9 mouse cellular contexts compared by ENCODE assay signal in genomic region chr4:137489996-137490395, GRCm38 (mm10). TPM values are rescaled to one million over a fixed set of nuclear protein-coding genes. Genes with fewer than 3 reads are reported as not detected.
A peak's percentile ranks its signal among the peaks of the same experiment; 100 is the strongest.
DNase-seq lines count a peak whose midpoint lies in the region; ATAC-seq and TF ChIP-seq lines count a peak whose summit lies in the region.
"Had no signal": no experiment of that assay in that cellular context is flagged by ENCODE, and none has a peak within 500 bp of the region (broad histone marks: within the 10 kb centered on the region; RNA-seq: fewer than 3 reads in every experiment).

No protein-coding gene starts in this region.

- H3K27ac ChIP-seq in embryonic facial prominence, embryonic 10.5 days (replicated peaks) = peak overlapping the region; percentile 68
- peak overlapping the region; percentile 97 for H3K27ac ChIP-seq in heart, postnatal 0 days (ENCODE audit: low read depth)
- peak overlapping the region; percentile 90 for H3K27ac ChIP-seq in limb, embryonic 13.5 days
- H3K27ac ChIP-seq: hindbrain, embryonic 15.5 days had no signal

- TF ChIP-seq EP300 in heart, postnatal 0 days (IDR thresholded peaks at IDR 0.05; ENCODE audit: low read depth) = peak; percentile 58; the same call in 1 of the 2 replicates

- DNase-seq in heart, adult 11 months = peak; percentile 99
- DNase-seq in heart, adult 8-10 months (ENCODE audit: low spot score) = no peak
- no peak for DNase-seq in embryonic facial prominence, embryonic 10.5 days (ENCODE audit: low spot score)
- DNase-seq in heart, postnatal 0 days (ENCODE audit: low spot score) = no peak
- no peak for DNase-seq in thymus, postnatal 14 days
- DNase-seq in cerebellum, postnatal 10 days = no peak
- no peak for DNase-seq in spleen, adult 18-20 months

- peaks cover 3% of the 10 kb centered on the region; the same call in 1 of the 2 replicates for H3K36me3 ChIP-seq in embryonic facial prominence, embryonic 10.5 days (replicated peaks)
- H3K36me3 ChIP-seq in heart, postnatal 0 days (replicated peaks; ENCODE audit: control insufficient read depth, insufficient read depth, low read length) = no peaks in the 10 kb centered on the region; the same call in 1 of the 2 replicates
- 0 out of 2 replicates have a peak, but pooled peaks cover 5% of the 10 kb centered on the region for H3K36me3 ChIP-seq in limb, embryonic 13.5 days
- H3K36me3 ChIP-seq: hindbrain, embryonic 15.5 days had no signal

- no peaks in the 10 kb centered on the region for H3K27me3 ChIP-seq in embryonic facial prominence, embryonic 10.5 days (replicated peaks; ENCODE audit: low read depth, poor library complexity, severe bottlenecking)
- no peaks in the 10 kb centered on the region for H3K27me3 ChIP-seq in heart, postnatal 0 days (ENCODE audit: control insufficient read depth, insufficient read depth, low read length)
- H3K27me3 ChIP-seq in limb, embryonic 13.5 days = no peaks in the 10 kb centered on the region
- H3K27me3 ChIP-seq: hindbrain, embryonic 15.5 days had no signal

- H3K4me2 ChIP-seq in heart, postnatal 0 days (ENCODE audit: low read depth, low read length) = peak overlapping the region; percentile 33
- 0 out of 2 replicates have a peak overlapping the region, but pooled peaks have one; percentile 44 for H3K4me2 ChIP-seq in limb, embryonic 13.5 days (replicated peaks)
- H3K4me2 ChIP-seq: hindbrain, embryonic 15.5 days had no signal

- WGBS in embryonic facial prominence, embryonic 10.5 days = 48% methylated on average over 8 of the region's 8 CpGs
- WGBS in heart, postnatal 0 days = 31% methylated on average over 8 of the region's 8 CpGs
- 62% methylated on average over 8 of the region's 8 CpGs for WGBS in limb, embryonic 13.5 days

- peaks cover 78% of the 10 kb centered on the region for H3K4me1 ChIP-seq in embryonic facial prominence, embryonic 10.5 days
- H3K4me1 ChIP-seq in heart, postnatal 0 days (ENCODE audit: control insufficient read depth, insufficient read depth) = peaks cover 66% of the 10 kb centered on the region
- peaks cover 79% of the 10 kb centered on the region for H3K4me1 ChIP-seq in limb, embryonic 13.5 days

- no peak for TF ChIP-seq CTCF in heart, postnatal 0 days (IDR thresholded peaks at IDR 0.05; ENCODE audit: low read depth)

- H3K9ac ChIP-seq in heart, postnatal 0 days (replicated peaks; ENCODE audit: low read depth, low read length) = peak overlapping the region; percentile 37
- H3K9ac ChIP-seq in limb, embryonic 13.5 days = no peak overlapping the region; the same call in 1 of the 2 replicates
- H3K9ac ChIP-seq: hindbrain, embryonic 15.5 days had no signal

- no peaks in the 10 kb centered on the region for H3K9me3 ChIP-seq in embryonic facial prominence, embryonic 10.5 days
- H3K9me3 ChIP-seq in heart, postnatal 0 days (replicated peaks; ENCODE audit: control insufficient read depth, low read length) = no peaks in the 10 kb centered on the region
- no peaks in the 10 kb centered on the region for H3K9me3 ChIP-seq in limb, embryonic 13.5 days
- H3K9me3 ChIP-seq: hindbrain, embryonic 15.5 days had no signal

- no peak overlapping the region for H3K4me3 ChIP-seq in embryonic facial prominence, embryonic 10.5 days
- H3K4me3 ChIP-seq in heart, postnatal 0 days (ENCODE audit: low read depth, low read length) = no peak overlapping the region
- no peak overlapping the region for H3K4me3 ChIP-seq in limb, embryonic 13.5 days
- H3K4me3 ChIP-seq: hindbrain, embryonic 15.5 days had no signal

- ATAC-seq in heart, postnatal 0 days (ENCODE audit: insufficient read depth, low read depth) = no peak
- no peak for ATAC-seq in limb, embryonic 13.5 days (ENCODE audit: low FRiP score, low read depth)

RNA-seq across cellular contexts. Expression of gene Hspg2, which starts 21.4 kb away (rescaled TPM):
- 100 to 1,000 TPM; 124 to 205 (median 189) TPM for total RNA-seq in heart, adult 8-10 months (2022)
- polyA plus RNA-seq in embryonic facial prominence, embryonic 10.5 days (2016; fragmentation: Nextera tagmentation; extraction: Ambion mirVana) = 17.4 and 19.6 TPM in 2 replicates
- 473 and 516 TPM in 2 replicates for total RNA-seq in heart, postnatal 0 days (2014; rRNA removed; ENCODE audit: low replicate concordance)
- polyA plus RNA-seq in heart, postnatal 0 days (2015; fragmentation: Nextera tagmentation; extraction: Ambion mirVana) = 41.2 and 42.4 TPM in 2 replicates
- 29.4 and 29.6 TPM in 2 replicates for polyA plus RNA-seq in limb, embryonic 13.5 days (2015; fragmentation: Nextera tagmentation; extraction: Ambion mirVana)

RNA-seq across cellular contexts. Expression of gene 1700013G24Rik, which starts 36.9 kb away (rescaled TPM):
- total RNA-seq in heart, adult 8-10 months (2022) = not detected
- not detected in 2 replicates for polyA plus RNA-seq in embryonic facial prominence, embryonic 10.5 days (2016; fragmentation: Nextera tagmentation; extraction: Ambion mirVana)
- total RNA-seq in heart, postnatal 0 days (2014; rRNA removed; ENCODE audit: low replicate concordance) = not detected in 2 replicates
- not detected in 2 replicates for polyA plus RNA-seq in heart, postnatal 0 days (2015; fragmentation: Nextera tagmentation; extraction: Ambion mirVana)
- polyA plus RNA-seq in limb, embryonic 13.5 days (2015; fragmentation: Nextera tagmentation; extraction: Ambion mirVana) = 0.18 TPM in 1 of 2 replicates, not detected in the other
- polyA plus RNA-seq: hindbrain, embryonic 15.5 days had no signal

RNA-seq across cellular contexts. Expression of gene Cela3b, which starts 59.7 kb away (rescaled TPM):
- total RNA-seq in heart, adult 8-10 months (2022) = not detected
- polyA plus RNA-seq in embryonic facial prominence, embryonic 10.5 days (2016; fragmentation: Nextera tagmentation; extraction: Ambion mirVana) = not detected in 2 replicates
- not detected in 2 replicates for total RNA-seq in heart, postnatal 0 days (2014; rRNA removed; ENCODE audit: low replicate concordance)
- not detected in 2 replicates for polyA plus RNA-seq in heart, postnatal 0 days (2015; fragmentation: Nextera tagmentation; extraction: Ambion mirVana)
- 0.15 TPM in 1 of 2 replicates, not detected in the other for polyA plus RNA-seq in limb, embryonic 13.5 days (2015; fragmentation: Nextera tagmentation; extraction: Ambion mirVana)
- polyA plus RNA-seq: hindbrain, embryonic 15.5 days had no signal
